Comparison of ENCODE assay signal across 8 mouse cellular contexts in the genomic region with DNA sequence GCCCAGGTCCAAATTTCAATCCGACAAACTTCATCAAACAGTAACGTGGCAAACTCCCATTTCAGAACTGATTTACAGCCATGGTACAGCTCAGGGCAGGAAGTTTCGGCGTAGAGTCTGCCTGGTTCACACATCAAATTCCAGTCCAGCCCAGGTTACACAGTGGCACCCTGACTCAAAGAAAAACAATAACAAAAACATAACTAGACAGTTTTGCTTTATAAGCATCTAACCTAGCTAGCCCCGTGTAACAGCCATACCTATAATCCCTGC. TPM values are rescaled to one million over a fixed set of nuclear protein-coding genes. Genes with fewer than 3 reads are reported as not detected.
DNase-seq lines count a peak whose midpoint lies in the region; ATAC-seq lines count a peak whose summit lies in the region.
"Had no signal": no experiment of that assay in that cellular context is flagged by ENCODE, and none has a peak within 500 bp of the region (broad histone marks: within the 10 kb centered on the region; RNA-seq: fewer than 3 reads in every experiment).

No protein-coding gene starts in this region.

- no peak overlapping the region for H3K4me2 ChIP-seq in heart, embryonic 16.5 days (ENCODE audit: low read depth, low read length)
- H3K4me2 ChIP-seq in midbrain, embryonic 15.5 days: no peak overlapping the region
- H3K4me2 ChIP-seq in kidney, embryonic 16.5 days (replicated peaks; ENCODE audit: low read depth, low read length): peak overlapping the region; percentile 22

- DNase-seq in heart, postnatal 4 days: no peak
- no peak for DNase-seq in midbrain, embryonic 10.5 days (ENCODE audit: low spot score)
- no peak for DNase-seq in adrenal gland, postnatal 14 days
- DNase-seq in c-Kit-positive CD71-positive TER-119-positive erythroid progenitor cells, embryonic 14.5 days (ENCODE audit: low spot score): no peak
- DNase-seq: gastrocnemius, postnatal 36 days had no signal

- WGBS in heart, embryonic 16.5 days: 64% methylated on average over 5 of the region's 5 CpGs
- 88% methylated on average over 5 of the region's 5 CpGs for WGBS in midbrain, embryonic 15.5 days
- 95% methylated on average over 5 of the region's 5 CpGs for WGBS in midbrain, embryonic 10.5 days
- 12% methylated on average over 5 of the region's 5 CpGs for WGBS in kidney, embryonic 16.5 days

- H3K27me3 ChIP-seq in heart, embryonic 16.5 days (ENCODE audit: control insufficient read depth, insufficient read depth, low read length): no peaks in the 10 kb centered on the region
- H3K27me3 ChIP-seq in midbrain, embryonic 15.5 days (replicated peaks): no peaks in the 10 kb centered on the region
- H3K27me3 ChIP-seq in midbrain, embryonic 10.5 days (ENCODE audit: low read depth, poor library complexity, severe bottlenecking): no peaks in the 10 kb centered on the region
- no peaks in the 10 kb centered on the region for H3K27me3 ChIP-seq in kidney, embryonic 16.5 days (ENCODE audit: insufficient read depth, low read length)

- peaks cover 11% of the 10 kb centered on the region for H3K4me1 ChIP-seq in heart, embryonic 16.5 days (ENCODE audit: control insufficient read depth, insufficient read depth, low read length)
- H3K4me1 ChIP-seq in midbrain, embryonic 15.5 days: peaks cover 1% of the 10 kb centered on the region; the same call in 1 of the 2 replicates
- H3K4me1 ChIP-seq in midbrain, embryonic 10.5 days: no peaks in the 10 kb centered on the region
- H3K4me1 ChIP-seq in kidney, embryonic 16.5 days (ENCODE audit: insufficient read depth, low read length): peaks cover 13% of the 10 kb centered on the region

- no peak overlapping the region for H3K4me3 ChIP-seq in heart, embryonic 16.5 days (ENCODE audit: low read length)
- no peak overlapping the region for H3K4me3 ChIP-seq in midbrain, embryonic 15.5 days
- H3K4me3 ChIP-seq in midbrain, embryonic 10.5 days: no peak overlapping the region
- no peak overlapping the region for H3K4me3 ChIP-seq in kidney, embryonic 16.5 days (ENCODE audit: low read length)

- H3K27ac ChIP-seq in heart, embryonic 16.5 days (ENCODE audit: low read length): peak overlapping the region; percentile 41
- 0 out of 2 replicates have a peak overlapping the region, but pooled peaks have one; percentile 29 for H3K27ac ChIP-seq in midbrain, embryonic 15.5 days
- no peak overlapping the region for H3K27ac ChIP-seq in midbrain, embryonic 10.5 days (replicated peaks)
- H3K27ac ChIP-seq in kidney, embryonic 16.5 days (ENCODE audit: low read length): peak overlapping the region; percentile 84

- ATAC-seq in heart, embryonic 16.5 days (replicated peaks; ENCODE audit: extremely low read depth, insufficient read depth, low FRiP score): no peak
- no peak for ATAC-seq in midbrain, embryonic 15.5 days (replicated peaks)
- ATAC-seq in kidney, embryonic 16.5 days (ENCODE audit: low FRiP score, low TSS enrichment): peak; percentile 86

- H3K36me3 ChIP-seq in heart, embryonic 16.5 days (ENCODE audit: control insufficient read depth, insufficient read depth): no peaks in the 10 kb centered on the region
- no peaks in the 10 kb centered on the region for H3K36me3 ChIP-seq in midbrain, embryonic 15.5 days (replicated peaks)
- no peaks in the 10 kb centered on the region for H3K36me3 ChIP-seq in midbrain, embryonic 10.5 days
- no peaks in the 10 kb centered on the region for H3K36me3 ChIP-seq in kidney, embryonic 16.5 days (ENCODE audit: insufficient read depth, low read length)

- no peaks in the 10 kb centered on the region for H3K9me3 ChIP-seq in heart, embryonic 16.5 days (replicated peaks; ENCODE audit: control insufficient read depth, low read length)
- no peaks in the 10 kb centered on the region for H3K9me3 ChIP-seq in midbrain, embryonic 15.5 days
- H3K9me3 ChIP-seq in midbrain, embryonic 10.5 days (replicated peaks): no peaks in the 10 kb centered on the region
- H3K9me3 ChIP-seq in kidney, embryonic 16.5 days (ENCODE audit: low read length): no peaks in the 10 kb centered on the region

- no peak overlapping the region for H3K9ac ChIP-seq in heart, embryonic 16.5 days (ENCODE audit: low read length)
- no peak overlapping the region for H3K9ac ChIP-seq in midbrain, embryonic 15.5 days
- H3K9ac ChIP-seq in kidney, embryonic 16.5 days (replicated peaks; ENCODE audit: low read length): 0 out of 2 replicates have a peak overlapping the region, but pooled peaks have one; percentile 19

RNA-seq across cellular contexts. Expression of gene Fnip2, which starts 7.9 kb away (rescaled TPM):
- polyA plus RNA-seq in heart, embryonic 16.5 days (2015; fragmentation: Nextera tagmentation; extraction: Ambion mirVana): 2.6 and 2.7 TPM in 2 replicates
- 10 to 100 TPM; 17.8 to 19.4 TPM for total RNA-seq in heart, postnatal 4 days (2021)
- 10.0 and 10.4 TPM in 2 replicates for polyA plus RNA-seq in midbrain, embryonic 15.5 days (2015; fragmentation: Nextera tagmentation; extraction: Ambion mirVana)
- 4.3 and 4.4 TPM in 2 replicates for polyA plus RNA-seq in midbrain, embryonic 10.5 days (2016; fragmentation: Nextera tagmentation; extraction: Ambion mirVana)
- polyA plus RNA-seq in kidney, embryonic 16.5 days (2015; fragmentation: Nextera tagmentation; extraction: Ambion mirVana): 3.2 and 3.8 TPM in 2 replicates
- 9.7 and 11.0 TPM in 2 replicates for total RNA-seq in adrenal gland, postnatal 14 days (2021)

RNA-seq across cellular contexts. Expression of gene Ppid, which starts 31.4 kb away (rescaled TPM):
- polyA plus RNA-seq in heart, embryonic 16.5 days (2015; fragmentation: Nextera tagmentation; extraction: Ambion mirVana): 99.8 and 119 TPM in 2 replicates
- 10 to 100 TPM; 40.1 to 48.0 TPM for total RNA-seq in heart, postnatal 4 days (2021)
- polyA plus RNA-seq in midbrain, embryonic 15.5 days (2015; fragmentation: Nextera tagmentation; extraction: Ambion mirVana): 139 and 141 TPM in 2 replicates
- 197 and 224 TPM in 2 replicates for polyA plus RNA-seq in midbrain, embryonic 10.5 days (2016; fragmentation: Nextera tagmentation; extraction: Ambion mirVana)
- polyA plus RNA-seq in kidney, embryonic 16.5 days (2015; fragmentation: Nextera tagmentation; extraction: Ambion mirVana): 160 and 165 TPM in 2 replicates
- 52.7 and 53.5 TPM in 2 replicates for total RNA-seq in adrenal gland, postnatal 14 days (2021)
